Mouse (Mus musculus) heart, embryonic 14.5 days (tissue): ENCODE results near the gene Ush2a. TPM values are rescaled to one million over a fixed set of nuclear protein-coding genes. Genes with fewer than 3 reads are reported as not detected.

ENCODE experiments used
- ATAC-seq: fragments of 200-750 bp; cut with Nextera tagmentation; 2 replicates; pipeline ENCODE4 v1.8.0; 2017; ENCODE audit warnings: low read depth, moderate TSS enrichment; ENCODE audit not compliant: insufficient number of reproducible peaks, insufficient read depth, low FRiP score
- H3K27ac ChIP-seq, 2 experiments: fragments of 200-500 bp in 1 of 2; fragments of 300-500 bp in 1 of 2; sonication (generic) in 1 of 2; replicated peaks in 1 of 2; 2 replicates each; pipeline ENCODE4 v1.5.1; 2012 to 2014; ENCODE audit warnings: low read depth in 2 of 2, low read length in 2 of 2, control low read depth in 1 of 2, mild to moderate bottlenecking in 1 of 2, mixed read lengths in 1 of 2; ENCODE audit not compliant: control insufficient read depth in 1 of 2, insufficient read depth in 1 of 2
- H3K27me3 ChIP-seq: fragments of 300-500 bp; sonication (generic); 2 replicates; pipeline ENCODE4 v1.6.1; 2014; ENCODE audit warnings: mild to moderate bottlenecking, low read length, control low read depth; ENCODE audit not compliant: control insufficient read depth, insufficient read depth
- H3K36me3 ChIP-seq: fragments of 300-500 bp; sonication (generic); 2 replicates; pipeline ENCODE4 v1.6.1; 2014; ENCODE audit warnings: mild to moderate bottlenecking, control low read depth, low read length, mixed read lengths; ENCODE audit not compliant: control insufficient read depth, insufficient read depth
- H3K4me1 ChIP-seq, 2 experiments: fragments of 200-500 bp in 1 of 2; fragments of 300-500 bp in 1 of 2; sonication (generic) in 1 of 2; 2 replicates each; pipeline ENCODE4 v1.6.1; 2012 to 2014; ENCODE audit warnings: low read length in 2 of 2, control low read depth in 1 of 2, mixed read lengths in 1 of 2; ENCODE audit not compliant: control insufficient read depth in 2 of 2, insufficient read depth in 2 of 2
- H3K4me2 ChIP-seq: fragments of 300-500 bp; sonication (generic); 2 replicates; pipeline ENCODE4 v1.6.1; 2014; ENCODE audit warnings: mild to moderate bottlenecking, low read length
- H3K4me3 ChIP-seq, 2 experiments: fragments of 200-500 bp in 1 of 2; fragments of 300-500 bp in 1 of 2; sonication (generic) in 1 of 2; 2 replicates each; pipeline ENCODE4 v1.5.1; 2012 to 2014; ENCODE audit warnings: low read length in 2 of 2, mild to moderate bottlenecking in 2 of 2, control low read depth in 1 of 2, low read depth in 1 of 2, moderate library complexity in 1 of 2; ENCODE audit not compliant: control insufficient read depth in 1 of 2, insufficient read depth in 1 of 2
- H3K9ac ChIP-seq: fragments of 300-500 bp; sonication (generic); 2 replicates; pipeline ENCODE4 v1.6.1; 2014; ENCODE audit warnings: mild to moderate bottlenecking, low read length
- H3K9me3 ChIP-seq: fragments of 300-500 bp; sonication (generic); 2 replicates; pipeline ENCODE4 v1.6.1; 2016; ENCODE audit warnings: low read length, control low read depth; ENCODE audit not compliant: control insufficient read depth
- WGBS: fragments of 180-500 bp; shearing (Covaris S2); extraction: QIAGEN DNeasy Blood & Tissue Kit; methylation state at CpG from one replicate; pipeline ENCODE4 v1.1.7; 2014; 5-methylcytosine and 5-hydroxymethylcytosine counted together
- polyA plus RNA-seq: library from polyadenylated mRNA; unstranded; fragments of >200 nt; fragmentation: Nextera tagmentation; extraction: Ambion mirVana; gene quantifications from 2 replicates; pipeline ENCODE4 v1.2.1, GENCODE M21; 2014

Gene Ush2a
- polyA plus RNA-seq, 1 experiment from 2014 or later, result 0.08 TPM

DNA sequence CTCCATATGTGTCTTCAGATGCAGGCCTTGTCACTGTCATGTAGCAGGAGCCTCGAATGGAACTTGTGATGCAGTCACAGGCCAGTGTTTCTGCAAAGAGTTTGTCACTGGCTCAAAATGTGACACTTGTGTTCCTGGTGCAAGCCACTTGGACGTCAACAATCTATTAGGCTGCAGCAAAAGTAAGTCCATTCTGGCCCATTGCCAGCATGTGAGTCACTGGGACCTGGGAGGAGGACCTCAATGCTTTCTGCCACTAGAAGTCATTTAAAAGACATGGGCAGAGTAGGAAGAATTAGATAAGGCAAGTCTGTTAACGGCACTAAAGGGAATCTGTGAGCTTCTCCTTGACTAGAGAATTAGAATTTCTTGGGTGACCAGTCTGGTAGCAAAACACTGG, 168.9 kb downstream of the Ush2a start:
- no peak overlapping the region for H3K9ac ChIP-seq
- no peak overlapping the region for H3K4me2 ChIP-seq
- no peak for ATAC-seq
- no peaks in the 10 kb centered on the region for H3K9me3 ChIP-seq
- H3K27ac ChIP-seq, result 0 out of 4 replicates have a peak overlapping the region, but pooled peaks of 1 of the 2 experiments have one; percentile 21
- WGBS, result 5% methylated on average over 3 of the region's 3 CpGs
- no peaks in the 10 kb centered on the region for H3K27me3 ChIP-seq
- H3K4me1 ChIP-seq, result peaks cover 3 to 4% of the 10 kb centered on the region in 2 experiments
- no peaks in the 10 kb centered on the region for H3K36me3 ChIP-seq
- H3K4me3 ChIP-seq, result no peak overlapping the region

DNA sequence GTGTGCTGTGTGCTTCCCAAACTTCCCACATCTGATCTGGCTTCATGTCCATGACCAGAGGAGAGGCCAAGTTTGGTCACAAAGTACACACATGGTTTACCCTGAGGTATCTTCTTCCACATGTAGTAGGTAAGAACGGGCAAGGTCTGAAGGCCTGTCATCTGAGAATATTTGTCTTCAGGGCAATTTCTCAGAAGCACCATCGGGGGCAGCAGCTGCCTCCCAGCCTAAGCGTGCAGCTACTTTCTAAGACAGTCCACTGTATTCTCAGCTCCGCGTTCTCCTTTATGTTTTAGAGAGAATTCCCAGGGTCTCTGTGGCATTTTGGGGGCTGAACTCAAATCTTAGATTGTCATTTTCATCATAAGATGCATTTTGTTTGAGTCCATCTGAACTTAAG, 186.1 kb downstream of the Ush2a start:
- Histone ChIP-seq H3K9ac (no peak overlapping the region), H3K36me3 (no peaks in the 10 kb centered on the region), H3K4me1 (no peaks in the 10 kb centered on the region), H3K4me2 (no peak overlapping the region), H3K27me3 (no peaks in the 10 kb centered on the region), H3K27ac (no peak overlapping the region), H3K4me3 (no peak overlapping the region), H3K9me3 (no peaks in the 10 kb centered on the region)
- 71% methylated on average over 5 of the region's 5 CpGs for WGBS
- no peak for ATAC-seq

DNA sequence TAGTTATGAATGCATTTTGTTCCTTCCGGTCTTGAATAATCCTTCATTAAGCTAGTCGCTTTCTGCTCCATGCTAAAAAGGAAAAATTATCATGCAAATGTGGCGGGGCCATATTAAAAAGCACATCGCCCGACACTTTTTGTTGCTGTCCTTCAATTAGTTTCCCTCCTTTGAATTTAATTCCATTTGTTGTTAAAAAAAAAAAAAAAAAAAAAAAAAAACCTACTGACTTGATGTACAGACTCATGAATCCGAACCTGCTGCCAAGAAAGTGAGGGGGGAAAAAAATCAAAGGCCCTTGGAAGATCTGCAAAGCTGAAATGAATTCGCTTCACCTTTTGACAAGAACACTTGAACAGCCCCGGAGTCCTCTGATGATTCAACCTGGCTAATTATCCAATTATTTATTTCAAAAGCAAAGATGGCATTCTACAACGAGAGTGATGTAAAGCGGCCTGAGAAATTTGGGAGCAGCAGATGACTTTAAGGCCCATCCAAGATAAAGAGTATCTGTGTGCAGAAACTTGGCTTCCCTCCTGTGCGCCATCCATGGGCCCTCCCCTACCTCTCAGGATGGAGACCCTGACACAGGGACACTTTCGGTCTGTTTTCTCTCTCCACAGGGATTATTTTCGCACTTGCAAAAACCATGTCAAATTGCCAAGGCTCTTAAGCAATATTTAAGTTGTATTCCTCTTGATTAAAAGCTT, 194.8 kb downstream of the Ush2a start:
- 76% methylated on average over 13 of the region's 13 CpGs for WGBS
- no peaks in the 10 kb centered on the region for H3K9me3 ChIP-seq
- H3K27me3 ChIP-seq, result no peaks in the 10 kb centered on the region
- H3K4me1 ChIP-seq, result no peaks in the 10 kb centered on the region
- H3K36me3 ChIP-seq, result no peaks in the 10 kb centered on the region
- no peak overlapping the region for H3K27ac ChIP-seq
- no peak overlapping the region for H3K9ac ChIP-seq
- no peak overlapping the region for H3K4me3 ChIP-seq
- no peak overlapping the region for H3K4me2 ChIP-seq
- ATAC-seq, result no peak

DNA sequence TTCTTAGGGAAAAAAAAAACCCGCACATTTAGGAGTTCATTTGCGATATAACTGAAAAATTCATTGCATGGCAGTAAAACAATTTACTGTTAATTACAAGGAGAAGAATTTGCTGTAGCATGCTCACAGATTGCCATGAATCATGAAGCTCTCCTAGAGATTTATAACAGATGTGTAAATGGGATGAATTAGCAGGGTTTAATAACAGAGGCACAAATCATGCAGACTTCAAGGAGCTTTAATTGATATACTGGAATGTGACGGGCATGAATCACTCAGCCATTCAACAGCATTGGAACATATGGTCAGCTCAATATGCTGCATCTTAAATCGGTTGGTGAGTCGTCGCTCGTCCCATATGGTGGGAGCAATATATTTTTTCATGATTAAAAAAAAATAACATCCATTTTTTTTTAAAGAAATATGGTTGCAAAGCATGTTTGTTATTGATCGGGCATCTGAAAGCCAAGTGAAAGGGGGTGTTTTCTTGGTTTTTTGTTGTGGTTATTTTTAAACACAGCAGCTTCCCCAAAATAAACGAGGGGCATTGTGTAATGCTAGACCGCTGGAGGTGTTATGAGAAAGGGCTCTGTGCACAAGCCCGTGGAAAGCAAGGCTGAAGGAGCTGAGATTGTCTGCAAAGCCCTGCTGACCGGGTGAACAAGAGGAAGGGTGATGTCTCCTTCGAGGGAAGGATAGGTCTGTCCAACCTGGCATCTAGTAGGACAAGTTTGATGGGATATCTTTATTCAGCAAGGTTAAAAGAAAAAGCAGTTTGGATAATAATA, 195.6 kb downstream of the Ush2a start:
- H3K9ac ChIP-seq, result no peak overlapping the region
- H3K9me3 ChIP-seq, result no peaks in the 10 kb centered on the region
- H3K4me1 ChIP-seq, result no peaks in the 10 kb centered on the region
- no peaks in the 10 kb centered on the region for H3K27me3 ChIP-seq
- H3K36me3 ChIP-seq, result no peaks in the 10 kb centered on the region
- H3K4me2 ChIP-seq, result no peak overlapping the region
- ATAC-seq, result no peak
- 70% methylated on average over 13 of the region's 13 CpGs for WGBS
- H3K27ac ChIP-seq, result no peak overlapping the region
- H3K4me3 ChIP-seq, result no peak overlapping the region

DNA sequence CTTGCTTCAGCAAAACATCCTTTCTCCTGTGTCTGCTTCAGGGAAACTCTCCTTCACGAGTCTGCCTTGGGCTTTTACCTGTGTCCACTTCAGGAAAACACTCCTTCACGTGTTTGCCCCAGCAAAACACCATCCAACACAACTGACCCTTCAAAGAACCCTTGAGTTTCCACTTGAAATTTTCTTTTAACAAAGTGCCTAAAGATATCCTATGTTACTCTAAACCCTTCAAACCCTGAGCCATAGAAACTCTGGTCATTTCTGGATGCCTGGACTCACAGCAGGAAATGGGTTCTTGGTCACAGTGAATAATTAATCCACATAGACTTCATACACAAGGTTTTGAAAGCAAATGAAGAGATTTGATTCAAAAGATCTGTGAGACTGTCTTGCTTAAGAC, 199.4 kb downstream of the Ush2a start:
- Histone ChIP-seq H3K4me3 (no peak overlapping the region), H3K36me3 (no peaks in the 10 kb centered on the region), H3K9ac (no peak overlapping the region), H3K27ac (no peak overlapping the region), H3K27me3 (no peaks in the 10 kb centered on the region), H3K4me2 (no peak overlapping the region), H3K9me3 (no peaks in the 10 kb centered on the region), H3K4me1 (no peaks in the 10 kb centered on the region; a peak in 1 of 4 replicates)
- ATAC-seq, result no peak
- WGBS, result 69% methylated on average over 2 of the region's 2 CpGs

DNA sequence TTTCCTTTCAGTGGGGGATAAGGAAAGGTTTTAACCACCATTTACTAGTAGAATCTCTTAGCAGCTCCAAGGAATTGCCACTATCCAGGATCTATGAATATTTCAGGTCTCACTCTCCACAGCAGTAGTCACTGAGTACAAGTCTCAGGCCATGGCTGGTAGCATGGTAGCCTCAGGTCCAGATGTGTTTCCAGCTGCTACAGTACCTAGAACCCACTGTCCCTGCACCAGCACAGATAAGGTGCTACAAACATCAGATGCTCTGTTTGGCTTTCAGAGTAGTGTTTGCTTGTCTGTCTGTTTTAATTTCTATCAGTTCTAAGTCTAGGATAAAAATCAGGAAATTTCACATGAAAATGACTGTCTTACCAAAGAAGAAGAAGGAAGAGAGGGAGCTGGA, 202.8 kb downstream of the Ush2a start:
- Histone ChIP-seq H3K9me3 (no peaks in the 10 kb centered on the region), H3K4me1 (no peaks in the 10 kb centered on the region; a peak in 1 of 4 replicates), H3K4me3 (no peak overlapping the region), H3K27ac (no peak overlapping the region), H3K27me3 (no peaks in the 10 kb centered on the region), H3K9ac (no peak overlapping the region), H3K4me2 (no peak overlapping the region), H3K36me3 (no peaks in the 10 kb centered on the region)
- no peak for ATAC-seq

DNA sequence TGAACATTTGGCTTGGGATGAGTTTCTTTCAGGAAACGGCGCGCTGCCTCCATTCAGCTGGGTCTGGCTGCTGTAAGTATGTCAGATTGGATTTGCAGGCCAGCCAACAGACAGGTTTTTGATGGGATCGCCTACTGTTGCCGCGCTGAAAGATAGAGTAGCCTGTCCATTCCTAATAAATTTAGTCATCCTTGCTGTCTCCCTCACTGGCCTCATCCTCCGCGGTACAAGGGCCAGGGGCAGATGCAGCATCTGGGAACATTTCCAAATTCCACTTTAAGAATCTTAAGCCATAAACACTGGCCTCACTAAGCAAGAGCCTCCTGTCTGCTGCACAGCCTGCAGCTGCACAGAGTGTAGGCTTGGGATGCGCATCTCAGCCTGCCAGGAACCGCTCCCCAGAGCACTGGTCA, 206.6 kb downstream of the Ush2a start:
- Histone ChIP-seq H3K4me2 (no peak overlapping the region), H3K4me1 (no peaks in the 10 kb centered on the region; a peak in 1 of 4 replicates), H3K9me3 (no peaks in the 10 kb centered on the region), H3K27ac (no peak overlapping the region), H3K27me3 (no peaks in the 10 kb centered on the region), H3K36me3 (no peaks in the 10 kb centered on the region), H3K9ac (no peak overlapping the region), H3K4me3 (no peak overlapping the region)
- 52% methylated on average over 10 of the region's 10 CpGs for WGBS
- no peak; the same call in 1 of the 2 replicates for ATAC-seq
